Mouse (Mus musculus) bone marrow, adult 2 months (tissue): ENCODE measurements around the gene Drc3. TPM values are rescaled to one million over a fixed set of nuclear protein-coding genes. Genes with fewer than 3 reads are reported as not detected.

Experiments
- H3K27ac ChIP-seq: fragments of 200-500 bp; 2 replicates; pipeline ENCODE4 v1.5.1; 2012; ENCODE audit warnings: low read depth, mild to moderate bottlenecking, control low read depth, inconsistent platforms, low read length; ENCODE audit not compliant: control insufficient read depth, poor library complexity, insufficient read depth
- H3K4me1 ChIP-seq: fragments of 200-500 bp; 2 replicates; pipeline ENCODE4 v1.6.1; 2011; ENCODE audit warnings: low read length; ENCODE audit not compliant: control insufficient read depth, insufficient read depth
- H3K4me3 ChIP-seq: fragments of 200-500 bp; replicated peaks from 2 replicates; pipeline ENCODE3; 2011; ENCODE audit warnings: mild to moderate bottlenecking, low read depth, low read length, control low read depth; ENCODE audit not compliant: control insufficient read depth
- CTCF ChIP-seq: fragments of 200-500 bp; IDR thresholded peaks from 2 replicates; pipeline ENCODE4 v1.5.1; 2011; ENCODE audit warnings: low read length, control low read depth; ENCODE audit not compliant: control insufficient read depth, insufficient read depth
- POLR2A ChIP-seq: fragments of 200-500 bp; IDR thresholded peaks from 2 replicates; pipeline ENCODE4 v1.6.1; 2011; ENCODE audit warnings: low read depth, mild to moderate bottlenecking, control low read depth, low read length, borderline replicate concordance; ENCODE audit not compliant: control insufficient read depth
- WGBS: fragments of 180-500 bp; shearing (Covaris S2); methylation state at CpG from one replicate; pipeline ENCODE4 v1.1.7; 2018; 5-methylcytosine and 5-hydroxymethylcytosine counted together
- polyA plus RNA-seq: library from polyadenylated mRNA; stranded (reverse); fragments of >200 nt; gene quantifications from 2 replicates; pipeline ENCODE4 v1.2.4, GENCODE M21; 2011; ENCODE audit warnings: low replicate concordance; ENCODE audit not compliant: missing spikeins, insufficient read depth, insufficient read length

The Drc3 gene
- polyA plus RNA-seq, 1 experiment: not detected

- Histone ChIP-seq H3K27ac (no peak overlapping the region), H3K4me3 (no peak overlapping the region), H3K4me1 (no peaks in the 10 kb centered on the region)
- TF ChIP-seq POLR2A (no peak), CTCF (no peak)
- 77% methylated on average over 6 of the region's 6 CpGs for WGBS
Measured at GRCm38 (mm10) chr11:60391346-60391745, 38.2 kb downstream of the Drc3 start.

- Histone ChIP-seq H3K4me3 (no peak overlapping the region), H3K4me1 (no peaks in the 10 kb centered on the region), H3K27ac (no peak overlapping the region)
- TF ChIP-seq POLR2A: no peak
- no peak for TF ChIP-seq CTCF
- 80% methylated on average over 6 of the region's 6 CpGs for WGBS
Measured at GRCm38 (mm10) chr11:60396546-60396945, 43.4 kb downstream of the Drc3 start.

DNA sequence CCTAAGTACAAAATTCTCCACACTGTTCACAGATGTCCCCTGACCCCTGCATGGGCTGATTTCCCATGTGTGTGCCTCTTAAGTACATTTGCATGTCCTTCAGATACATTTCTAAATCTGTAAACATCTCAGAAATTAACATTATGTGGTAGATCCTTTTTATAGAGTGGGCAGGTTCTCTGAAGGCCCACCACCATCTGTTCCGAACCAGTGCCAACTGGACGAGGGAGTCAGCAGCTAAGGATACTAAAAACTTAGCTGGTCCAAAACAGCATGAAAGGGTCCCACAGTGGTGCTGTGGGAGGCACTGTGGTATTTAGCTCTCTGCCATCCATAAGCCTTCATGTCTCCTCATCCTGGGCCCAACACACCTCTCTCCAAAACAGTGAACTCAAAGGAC, 44.0 kb downstream of the Drc3 start:
- Histone ChIP-seq H3K4me3 (no peak overlapping the region), H3K4me1 (no peaks in the 10 kb centered on the region), H3K27ac (no peak overlapping the region)
- no peak for TF ChIP-seq POLR2A
- TF ChIP-seq CTCF: no peak
- WGBS: 80% methylated on average over 2 of the region's 2 CpGs

- no peak overlapping the region for H3K27ac ChIP-seq
- TF ChIP-seq POLR2A (no peak), CTCF (no peak)
- no peak overlapping the region for H3K4me3 ChIP-seq
- no peaks in the 10 kb centered on the region for H3K4me1 ChIP-seq
- whole genome bisulfite sequencing: 96% methylated on average over 1 of the region's 1 CpGs
Measured at GRCm38 (mm10) chr11:60406606-60407005, 53.5 kb downstream of the Drc3 start.

- TF ChIP-seq POLR2A: no peak
- no peak for TF ChIP-seq CTCF
- no peak overlapping the region for H3K4me3 ChIP-seq
- peaks cover 1% of the 10 kb centered on the region; the same call in 1 of the 2 replicates for H3K4me1 ChIP-seq
- H3K27ac ChIP-seq: no peak overlapping the region
- 2% methylated on average over 3 of the region's 3 CpGs for WGBS
Measured at GRCm38 (mm10) chr11:60412173-60412572, 59.0 kb downstream of the Drc3 start.

GRCm38 (mm10) chr11:60412921-60413320, 59.8 kb downstream of the Drc3 start:
- Histone ChIP-seq H3K4me1 (peaks cover 1% of the 10 kb centered on the region; the same call in 1 of the 2 replicates), H3K27ac (no peak overlapping the region), H3K4me3 (no peak overlapping the region)
- TF ChIP-seq POLR2A (no peak), CTCF (no peak)
- 67% methylated on average over 2 of the region's 2 CpGs for WGBS

GRCm38 (mm10) chr11:60416590-60416962, 63.4 kb downstream of the Drc3 start:
- peak overlapping the region; percentile 96 for H3K4me3 ChIP-seq
- H3K27ac ChIP-seq: peak overlapping the region; percentile 48
- peaks cover 5% of the 10 kb centered on the region for H3K4me1 ChIP-seq
- TF ChIP-seq POLR2A: no peak
- WGBS: under 1% methylated on average over 21 of the region's 21 CpGs

- Histone ChIP-seq H3K4me1 (peaks cover 5% of the 10 kb centered on the region), H3K4me3 (peak within 1 kb of the TSS; percentile 96), H3K27ac (peak within 1 kb of the TSS; percentile 53)
- WGBS: 1% methylated on average over 80 of the region's 81 CpGs
- TF ChIP-seq CTCF (peak; percentile 18; the same call in 1 of the 2 replicates), POLR2A (peak; percentile 83)
Measured at GRCm38 (mm10) chr11:60416963-60417716, 64.0 kb downstream of the Drc3 start, which contains the start of gene Gid4. Gid4 (plus strand) TSS chr11:60417145.
